In genomic region chr2:60210821-60211220, GRCm38 (mm10) we compare ENCODE assay signal across 8 mouse cellular contexts. TPM values are rescaled to one million over a fixed set of nuclear protein-coding genes. Genes with fewer than 3 reads are reported as not detected.
DNase-seq lines count a peak whose midpoint lies in the region; ATAC-seq and TF ChIP-seq lines count a peak whose summit lies in the region.

No protein-coding gene starts in this region.

- H3K9me3 ChIP-seq in lung, embryonic 14.5 days (ENCODE audit: low read depth, low read length) = no peaks in the 10 kb centered on the region
- no peaks in the 10 kb centered on the region for H3K9me3 ChIP-seq in hindbrain, embryonic 14.5 days (ENCODE audit: control insufficient read depth, low read length)
- H3K9me3 ChIP-seq in midbrain, embryonic 16.5 days (replicated peaks; ENCODE audit: control insufficient read depth, low read length, poor library complexity, severe bottlenecking) = no peaks in the 10 kb centered on the region

- ATAC-seq in lung, embryonic 14.5 days (ENCODE audit: insufficient read depth) = no peak
- ATAC-seq in hindbrain, embryonic 14.5 days (ENCODE audit: low FRiP score) = no peak
- no peak; the same call in 1 of the 2 replicates for ATAC-seq in midbrain, embryonic 16.5 days

- TF ChIP-seq POLR2A in cortical plate, adult 2 months (IDR thresholded peaks at IDR 0.05; ENCODE audit: extremely low read depth, insufficient read depth, low read length) = no peak

- WGBS in lung, embryonic 14.5 days = 11% methylated on average over 5 of the region's 5 CpGs
- WGBS in hindbrain, embryonic 14.5 days = 22% methylated on average over 5 of the region's 5 CpGs
- WGBS in midbrain, embryonic 16.5 days = 19% methylated on average over 5 of the region's 5 CpGs

- peaks cover 16% of the 10 kb centered on the region for H3K4me1 ChIP-seq in lung, embryonic 14.5 days (ENCODE audit: insufficient read depth)
- H3K4me1 ChIP-seq in cortical plate, adult 2 months (ENCODE audit: control insufficient read depth, insufficient read depth, low read length) = peaks cover 10% of the 10 kb centered on the region
- H3K4me1 ChIP-seq in hindbrain, embryonic 14.5 days (replicated peaks; ENCODE audit: control insufficient read depth, insufficient read depth, low read length) = peaks cover 39% of the 10 kb centered on the region
- H3K4me1 ChIP-seq in midbrain, embryonic 16.5 days (ENCODE audit: control insufficient read depth, insufficient read depth, low read length) = peaks cover 44% of the 10 kb centered on the region

- H3K9ac ChIP-seq in lung, embryonic 14.5 days = peak overlapping the region; percentile 94
- peak overlapping the region; percentile 91 for H3K9ac ChIP-seq in hindbrain, embryonic 14.5 days
- peak overlapping the region; percentile 95 for H3K9ac ChIP-seq in midbrain, embryonic 16.5 days (ENCODE audit: low read depth, low read length)

- H3K27ac ChIP-seq in lung, embryonic 14.5 days (ENCODE audit: low read depth) = no peak overlapping the region; the same call in 1 of the 2 replicates
- no peak overlapping the region for H3K27ac ChIP-seq in cortical plate, adult 2 months (ENCODE audit: insufficient read depth, low read length)
- H3K27ac ChIP-seq in hindbrain, embryonic 14.5 days = no peak overlapping the region
- H3K27ac ChIP-seq in midbrain, embryonic 16.5 days (ENCODE audit: low read length) = no peak overlapping the region

- peak; percentile 30 for DNase-seq in lung, embryonic 14.5 days
- no peak for DNase-seq in lung, postnatal 14 days
- DNase-seq in hindbrain, embryonic 14.5 days (ENCODE audit: low spot score) = no peak
- no peak for DNase-seq in right cerebral cortex, adult 2 months (ENCODE audit: low spot score in 2 of 2)
- no peak for DNase-seq in c-Kit-positive CD71-positive TER-119-positive erythroid progenitor cells, embryonic 14.5 days (ENCODE audit: low spot score)
- DNase-seq in adrenal gland, postnatal 4 days (ENCODE audit: low spot score in 2 of 2) = no peak

- peak overlapping the region; percentile 89 for H3K4me3 ChIP-seq in lung, embryonic 14.5 days (ENCODE audit: low read depth, low read length)
- peak overlapping the region; percentile 99 for H3K4me3 ChIP-seq in cortical plate, adult 2 months (ENCODE audit: insufficient read depth, low read length)
- peak overlapping the region; percentile 93 for H3K4me3 ChIP-seq in hindbrain, embryonic 14.5 days (replicated peaks; ENCODE audit: low read length)
- H3K4me3 ChIP-seq in midbrain, embryonic 16.5 days (ENCODE audit: low read depth, low read length) = peak overlapping the region; percentile 82

- peak overlapping the region; percentile 91 for H3K4me2 ChIP-seq in lung, embryonic 14.5 days
- H3K4me2 ChIP-seq in hindbrain, embryonic 14.5 days (replicated peaks) = peak overlapping the region; percentile 89
- H3K4me2 ChIP-seq in midbrain, embryonic 16.5 days (ENCODE audit: low read length) = peak overlapping the region; percentile 69

- H3K27me3 ChIP-seq in lung, embryonic 14.5 days (ENCODE audit: insufficient read depth, low read length) = no peaks in the 10 kb centered on the region
- H3K27me3 ChIP-seq in hindbrain, embryonic 14.5 days (ENCODE audit: control insufficient read depth, insufficient read depth, low read length) = no peaks in the 10 kb centered on the region
- H3K27me3 ChIP-seq in midbrain, embryonic 16.5 days (ENCODE audit: control insufficient read depth, insufficient read depth, low read depth, low read length) = no peaks in the 10 kb centered on the region

- no peak for TF ChIP-seq CTCF in lung, embryonic 14.5 days (IDR thresholded peaks at IDR 0.05; ENCODE audit: low read depth)
- TF ChIP-seq CTCF in cortical plate, adult 2 months (IDR thresholded peaks at IDR 0.05; ENCODE audit: extremely low read depth, insufficient read depth, low read length) = no peak

- H3K36me3 ChIP-seq in lung, embryonic 14.5 days (ENCODE audit: insufficient read depth) = peaks cover 28% of the 10 kb centered on the region
- peaks cover 14% of the 10 kb centered on the region; the same call in 1 of the 2 replicates for H3K36me3 ChIP-seq in hindbrain, embryonic 14.5 days (replicated peaks; ENCODE audit: control insufficient read depth, insufficient read depth)
- no peaks in the 10 kb centered on the region for H3K36me3 ChIP-seq in midbrain, embryonic 16.5 days (ENCODE audit: control insufficient read depth, insufficient read depth, low read length)

RNA-seq across cellular contexts. Expression of gene March7, which starts 1.1 kb away (rescaled TPM):
- 78.7 and 81.4 TPM in 2 replicates for polyA plus RNA-seq in lung, embryonic 14.5 days (2014; fragmentation: Nextera tagmentation; extraction: Ambion mirVana)
- 34.8 and 40.2 TPM in 2 replicates for polyA plus RNA-seq in cortical plate, adult 2 months (2012; rRNA removed)
- 89.5 and 97.3 TPM in 2 replicates for polyA plus RNA-seq in hindbrain, embryonic 14.5 days (2014; fragmentation: Nextera tagmentation; extraction: Ambion mirVana)
- 94.7 and 97.3 TPM in 2 replicates for polyA plus RNA-seq in midbrain, embryonic 16.5 days (2015; fragmentation: Nextera tagmentation; extraction: Ambion mirVana)
- 10 to 100 TPM; 73.5 to 80.9 TPM for total RNA-seq in adrenal gland, postnatal 4 days (2021)

RNA-seq across cellular contexts. Expression of gene Baz2b, which starts 1.2 kb away (rescaled TPM):
- 54.3 and 57.2 TPM in 2 replicates for polyA plus RNA-seq in lung, embryonic 14.5 days (2014; fragmentation: Nextera tagmentation; extraction: Ambion mirVana)
- polyA plus RNA-seq in cortical plate, adult 2 months (2012; rRNA removed) = 26.5 and 31.1 TPM in 2 replicates
- 78.5 and 81.2 TPM in 2 replicates for polyA plus RNA-seq in hindbrain, embryonic 14.5 days (2014; fragmentation: Nextera tagmentation; extraction: Ambion mirVana)
- 75.3 and 86.4 TPM in 2 replicates for polyA plus RNA-seq in midbrain, embryonic 16.5 days (2015; fragmentation: Nextera tagmentation; extraction: Ambion mirVana)
- total RNA-seq in adrenal gland, postnatal 4 days (2021) = 10 to 100 TPM; 89.2 to 97.1 TPM
